Mouse (Mus musculus): ENCODE results near the gene C1qtnf1. TPM values are rescaled to one million over a fixed set of nuclear protein-coding genes. Genes with fewer than 3 reads are reported as not detected.

Gene C1qtnf1
- polyA plus RNA-seq, 1 experiment from 2014 or later, result 1.6 TPM

- Histone ChIP-seq H3K4me1 (no peaks in the 10 kb centered on the region), H3K4me3 (no peak overlapping the region), H3K36me3 (ENCODE audit: poor library complexity, severe bottlenecking) (peaks cover 45% of the 10 kb centered on the region), H3K9ac (no peak overlapping the region), H3K4me2 (no peak overlapping the region), H3K27me3 (no peaks in the 10 kb centered on the region), H3K9me3 (replicated peaks) (no peaks in the 10 kb centered on the region), H3K27ac (no peak overlapping the region)
- 84% methylated on average over 6 of the region's 6 CpGs for WGBS
- ATAC-seq, result no peak
Observed at GRCm38 (mm10) chr11:118403951-118404899, 23.8 kb upstream of the C1qtnf1 start.

DNA sequence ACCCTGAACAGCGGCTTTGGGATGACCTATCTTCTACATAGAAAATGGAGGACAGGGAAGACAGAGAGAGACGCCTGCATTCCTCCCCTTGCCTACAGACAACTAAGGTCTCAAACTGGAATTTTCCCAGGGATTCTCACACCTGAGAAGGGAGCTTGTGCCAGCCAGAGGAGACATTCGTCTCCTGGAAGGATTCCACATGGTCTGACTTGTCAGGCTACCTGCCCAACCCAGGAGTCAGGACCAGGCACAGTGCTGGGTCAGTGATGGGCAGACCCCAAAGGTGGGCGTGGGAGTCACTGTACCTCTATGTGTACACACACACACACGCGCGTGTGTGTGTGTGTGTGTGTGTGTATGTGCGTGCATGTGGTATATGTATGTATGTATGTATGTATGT lies 22.7 kb upstream of the C1qtnf1 start:
- Histone ChIP-seq H3K4me2 (no peak overlapping the region), H3K36me3 (ENCODE audit: poor library complexity, severe bottlenecking) (peaks cover 56% of the 10 kb centered on the region), H3K27ac (no peak overlapping the region), H3K9me3 (replicated peaks) (no peaks in the 10 kb centered on the region), H3K4me1 (no peaks in the 10 kb centered on the region), H3K27me3 (no peaks in the 10 kb centered on the region), H3K4me3 (no peak overlapping the region), H3K9ac (no peak overlapping the region)
- no peak for ATAC-seq
- WGBS, result 94% methylated on average over 8 of the region's 8 CpGs

- H3K27me3 ChIP-seq, result no peaks in the 10 kb centered on the region
- WGBS, result 96% methylated on average over 5 of the region's 5 CpGs
- no peak overlapping the region; the same call in 1 of the 2 replicates for H3K9ac ChIP-seq
- ATAC-seq, result no peak
- no peak overlapping the region for H3K4me2 ChIP-seq
- no peaks in the 10 kb centered on the region for H3K9me3 ChIP-seq (replicated peaks)
- peaks cover 68% of the 10 kb centered on the region for H3K36me3 ChIP-seq (ENCODE audit: poor library complexity, severe bottlenecking)
- no peak overlapping the region for H3K4me3 ChIP-seq
- H3K4me1 ChIP-seq, result no peaks in the 10 kb centered on the region
- H3K27ac ChIP-seq, result peak overlapping the region; percentile 20; the same call in 1 of the 2 replicates
Observed at GRCm38 (mm10) chr11:118406521-118406920, 21.5 kb upstream of the C1qtnf1 start.

GRCm38 (mm10) chr11:118407318-118407910 lies 20.6 kb upstream of the C1qtnf1 start:
- no peak overlapping the region for H3K4me2 ChIP-seq

GRCm38 (mm10) chr11:118408051-118408740 lies 19.8 kb upstream of the C1qtnf1 start:
- no peaks in the 10 kb centered on the region for H3K9me3 ChIP-seq (replicated peaks)
- no peak for ATAC-seq
- no peak overlapping the region for H3K27ac ChIP-seq
- H3K36me3 ChIP-seq (ENCODE audit: poor library complexity, severe bottlenecking), result peaks cover 68% of the 10 kb centered on the region
- no peak overlapping the region for H3K4me2 ChIP-seq
- H3K4me3 ChIP-seq, result no peak overlapping the region
- WGBS, result 89% methylated on average over 18 of the region's 18 CpGs
- no peaks in the 10 kb centered on the region for H3K27me3 ChIP-seq
- H3K9ac ChIP-seq, result no peak overlapping the region
- H3K4me1 ChIP-seq, result peaks cover 10% of the 10 kb centered on the region

More at GRCm38 (mm10) chr11:118407318-118407910, 20.6 kb upstream of the C1qtnf1 start:
- Histone ChIP-seq H3K4me1 (0 out of 2 replicates have a peak, but pooled peaks cover 2% of the 10 kb centered on the region), H3K9ac (no peak overlapping the region), H3K27ac (no peak overlapping the region), H3K36me3 (ENCODE audit: poor library complexity, severe bottlenecking) (peaks cover 68% of the 10 kb centered on the region), H3K9me3 (replicated peaks) (no peaks in the 10 kb centered on the region), H3K27me3 (no peaks in the 10 kb centered on the region), H3K4me3 (no peak overlapping the region)
- 88% methylated on average over 23 of the region's 23 CpGs for WGBS
- ATAC-seq, result no peak

- no peaks in the 10 kb centered on the region for H3K27me3 ChIP-seq
- no peak for ATAC-seq
- peaks cover 17% of the 10 kb centered on the region for H3K4me1 ChIP-seq
- 91% methylated on average over 12 of the region's 12 CpGs for WGBS
- H3K36me3 ChIP-seq (ENCODE audit: poor library complexity, severe bottlenecking), result peaks cover 72% of the 10 kb centered on the region
- H3K4me2 ChIP-seq, result no peak overlapping the region
- H3K27ac ChIP-seq, result no peak overlapping the region
- H3K9me3 ChIP-seq (replicated peaks), result no peaks in the 10 kb centered on the region
- no peak overlapping the region for H3K4me3 ChIP-seq
- no peak overlapping the region for H3K9ac ChIP-seq
Observed at GRCm38 (mm10) chr11:118409106-118410072, 18.6 kb upstream of the C1qtnf1 start.

DNA sequence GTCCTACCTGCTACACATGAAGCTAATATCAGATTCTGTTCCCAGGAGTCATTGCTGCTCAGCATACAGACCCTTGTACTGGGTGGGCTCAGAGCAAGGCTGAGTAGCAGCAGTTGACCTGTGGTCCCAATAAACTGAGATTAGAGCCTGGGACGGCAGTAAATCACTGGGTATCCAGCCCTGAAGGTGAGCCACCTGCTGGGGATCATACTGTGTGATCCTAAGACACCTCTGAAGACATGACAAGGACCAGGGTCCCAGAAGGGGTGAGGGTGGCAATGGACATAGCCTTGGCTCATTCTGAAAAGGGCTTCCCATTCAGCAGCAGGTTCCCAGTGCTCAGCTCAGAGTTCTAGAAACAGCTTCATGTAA lies 17.9 kb upstream of the C1qtnf1 start:
- Histone ChIP-seq H3K4me2 (no peak overlapping the region), H3K36me3 (ENCODE audit: poor library complexity, severe bottlenecking) (peaks cover 74% of the 10 kb centered on the region), H3K4me1 (peaks cover 17% of the 10 kb centered on the region), H3K27me3 (no peaks in the 10 kb centered on the region), H3K9ac (no peak overlapping the region), H3K9me3 (replicated peaks) (no peaks in the 10 kb centered on the region), H3K4me3 (no peak overlapping the region), H3K27ac (no peak overlapping the region)
- WGBS, result 76% methylated on average over 1 of the region's 1 CpGs
- ATAC-seq, result no peak

GRCm38 (mm10) chr11:118410479-118410878 lies 17.5 kb upstream of the C1qtnf1 start:
- Histone ChIP-seq H3K4me1 (peaks cover 17% of the 10 kb centered on the region), H3K4me3 (no peak overlapping the region), H3K27me3 (no peaks in the 10 kb centered on the region), H3K36me3 (ENCODE audit: poor library complexity, severe bottlenecking) (peaks cover 74% of the 10 kb centered on the region), H3K9ac (no peak overlapping the region), H3K9me3 (replicated peaks) (no peaks in the 10 kb centered on the region), H3K4me2 (no peak overlapping the region), H3K27ac (no peak overlapping the region)
- no peak for ATAC-seq
- WGBS, result 91% methylated on average over 10 of the region's 10 CpGs

DNA sequence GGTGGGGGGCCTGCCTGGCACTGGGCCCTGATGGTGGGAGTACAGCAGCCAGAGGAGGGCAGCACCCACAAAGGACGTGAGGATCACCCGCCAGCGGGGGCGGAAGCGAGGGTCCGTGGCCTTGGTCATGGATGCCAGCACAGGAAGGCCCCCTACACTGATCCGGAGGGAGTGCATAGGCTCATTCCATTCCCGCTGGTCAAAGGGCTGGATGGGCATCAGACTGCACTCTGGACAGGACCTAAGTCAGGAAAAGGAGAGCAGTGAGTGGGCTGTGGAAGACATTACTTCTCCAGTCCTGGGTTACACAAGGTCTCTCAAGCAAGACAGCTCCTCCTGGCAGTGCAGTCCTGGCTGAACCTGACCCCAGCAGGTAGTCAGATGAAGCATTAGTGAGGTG lies 16.7 kb upstream of the C1qtnf1 start:
- Histone ChIP-seq H3K9me3 (replicated peaks) (no peaks in the 10 kb centered on the region), H3K27me3 (no peaks in the 10 kb centered on the region), H3K4me1 (peaks cover 21% of the 10 kb centered on the region), H3K27ac (no peak overlapping the region), H3K9ac (no peak overlapping the region), H3K4me3 (no peak overlapping the region), H3K36me3 (ENCODE audit: poor library complexity, severe bottlenecking) (peaks cover 75% of the 10 kb centered on the region), H3K4me2 (no peak overlapping the region)
- WGBS, result 91% methylated on average over 8 of the region's 8 CpGs
- no peak for ATAC-seq

DNA sequence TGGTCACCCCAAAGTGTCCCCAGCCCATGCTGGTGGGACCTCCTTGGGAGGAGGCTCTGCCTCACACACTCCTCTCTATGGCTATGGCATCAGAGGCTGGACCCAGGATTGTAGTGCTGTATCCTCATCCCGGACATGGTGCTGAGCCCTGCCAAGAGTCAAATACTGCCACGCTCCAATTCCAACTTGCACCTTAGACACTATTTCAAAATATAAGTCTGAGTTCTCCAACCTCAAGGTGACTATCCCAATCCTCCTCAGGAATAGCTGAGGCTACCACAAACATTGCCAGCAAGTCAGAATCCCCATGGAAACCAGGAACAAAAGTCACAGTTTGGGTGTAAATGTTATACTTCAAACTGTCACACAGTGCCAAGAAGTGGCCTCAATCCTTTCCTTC lies 15.4 kb upstream of the C1qtnf1 start:
- Histone ChIP-seq H3K36me3 (ENCODE audit: poor library complexity, severe bottlenecking) (peaks cover 62% of the 10 kb centered on the region), H3K4me1 (peaks cover 33% of the 10 kb centered on the region)

DNA sequence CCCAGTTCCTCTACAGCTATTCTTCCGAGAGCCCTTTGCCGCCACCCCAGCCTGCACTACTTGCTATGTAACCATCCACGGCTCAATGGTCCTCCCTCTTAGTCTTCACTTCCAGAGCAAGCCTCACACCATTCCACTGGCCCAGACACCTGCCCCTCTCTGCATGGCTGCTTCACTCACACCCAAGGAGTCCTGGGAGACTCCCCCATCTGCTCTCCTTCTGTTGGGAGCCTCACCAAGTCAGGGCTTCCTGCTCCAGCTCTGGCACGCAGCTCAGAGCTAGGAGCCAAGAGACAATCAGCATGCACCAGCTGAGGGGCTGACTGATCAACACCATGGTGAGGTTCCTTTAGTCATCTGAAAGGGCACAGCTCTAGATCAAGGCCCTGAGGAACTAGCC lies 14.9 kb upstream of the C1qtnf1 start:
- H3K9ac ChIP-seq, result no peak overlapping the region
- no peak for ATAC-seq

More for the DNA sequence above, 15.4 kb upstream of the C1qtnf1 start:
- Histone ChIP-seq H3K27me3 (no peaks in the 10 kb centered on the region), H3K9ac (no peak overlapping the region), H3K4me2 (no peak overlapping the region), H3K4me3 (no peak overlapping the region), H3K27ac (peak overlapping the region; percentile 65), H3K9me3 (replicated peaks) (no peaks in the 10 kb centered on the region)
- no peak for ATAC-seq
- WGBS, result 88% methylated on average over 2 of the region's 2 CpGs

More for the DNA sequence above, 14.9 kb upstream of the C1qtnf1 start:
- Histone ChIP-seq H3K27me3 (no peaks in the 10 kb centered on the region), H3K9me3 (replicated peaks) (no peaks in the 10 kb centered on the region), H3K4me3 (no peak overlapping the region), H3K27ac (peak overlapping the region; percentile 65), H3K4me1 (peaks cover 38% of the 10 kb centered on the region), H3K4me2 (no peak overlapping the region), H3K36me3 (ENCODE audit: poor library complexity, severe bottlenecking) (peaks cover 57% of the 10 kb centered on the region)
- WGBS, result 89% methylated on average over 4 of the region's 4 CpGs
